Mouse (Mus musculus): ENCODE results near the gene Ppp4r2. TPM values are rescaled to one million over a fixed set of nuclear protein-coding genes. Genes with fewer than 3 reads are reported as not detected.
"Not testable (repeated sequence)": the region's sequence is repeated elsewhere in the genome, so short reads cannot be mapped to it uniquely, and the experiment has no call there.

Gene Ppp4r2
- total RNA-seq, 2 experiments from 2014 or later, result 71.9 to 85.0 TPM

GRCm38 (mm10) chr6:100833811-100834481, 524 bp downstream of the Ppp4r2 start:
- DNase-seq (ENCODE audit: extremely low spot score in 1 of 2, low spot score in 2 of 2), result peak; percentile 52 to 67
- Histone ChIP-seq H3K27ac (peak overlapping the region; percentile 82), H3K4me3 (peak overlapping the region; percentile 94)
- peak; percentile 49 for TF ChIP-seq CTCF (IDR thresholded peaks at IDR 0.05)
- intact Hi-C loops (cut with DNase I), result loop anchor here (2.0 to 10.0 kb wide), 4 partner anchors 102 to 1142 kb away; partner anchors contain the start of genes Gpr27, Gxylt2 and Shq1

- TF ChIP-seq CTCF (IDR thresholded peaks at IDR 0.05), result no peak
- H3K27ac ChIP-seq, result peak overlapping the region; percentile 82; the same call in 1 of the 2 replicates
- intact Hi-C loops (cut with DNase I), result loop anchor here (5.0 to 10.0 kb wide), 3 partner anchors 102 to 1142 kb away; partner anchors contain the start of genes Gpr27 and Gxylt2
- DNase-seq (ENCODE audit: extremely low spot score in 1 of 2, low spot score in 2 of 2), result no peak
- peak overlapping the region; percentile 94 for H3K4me3 ChIP-seq
These were observed 1.2 kb downstream of the Ppp4r2 start for GRCm38 (mm10) chr6:100834489-100835160.

- Histone ChIP-seq H3K4me3 (no peak overlapping the region), H3K27ac (no peak overlapping the region)
- intact Hi-C loops (cut with DNase I), result no loop called here
- DNase-seq (ENCODE audit: extremely low spot score in 1 of 2, low spot score in 2 of 2), result no peak
- no peak for TF ChIP-seq CTCF (IDR thresholded peaks at IDR 0.05)
These were observed 11.6 kb downstream of the Ppp4r2 start for GRCm38 (mm10) chr6:100845058-100845457.

- intact Hi-C loops (cut with DNase I), result no loop called here
- Histone ChIP-seq H3K27ac (no peak overlapping the region), H3K4me3 (no peak overlapping the region)
- DNase-seq (ENCODE audit: extremely low spot score in 1 of 2, low spot score in 2 of 2), result no peak
- no peak for TF ChIP-seq CTCF (IDR thresholded peaks at IDR 0.05)
These were observed 13.8 kb downstream of the Ppp4r2 start for GRCm38 (mm10) chr6:100847264-100847663.

- intact Hi-C loops (cut with DNase I), result no loop called here
- H3K27ac ChIP-seq, result no peak overlapping the region
- H3K4me3 ChIP-seq, result no peak overlapping the region
- TF ChIP-seq CTCF (IDR thresholded peaks at IDR 0.05), result no peak
- no peak for DNase-seq (ENCODE audit: extremely low spot score in 1 of 2, low spot score in 2 of 2)
These were observed 15.4 kb downstream of the Ppp4r2 start for GRCm38 (mm10) chr6:100848682-100849375.

GRCm38 (mm10) chr6:100850671-100851081, 17.3 kb downstream of the Ppp4r2 start:
- DNase-seq (ENCODE audit: extremely low spot score in 1 of 2, low spot score in 2 of 2), result no peak
- intact Hi-C loops (cut with DNase I), result no loop called here
- TF ChIP-seq CTCF (IDR thresholded peaks at IDR 0.05), result no peak
- Histone ChIP-seq H3K4me3 (no peak overlapping the region), H3K27ac (no peak overlapping the region)

GRCm38 (mm10) chr6:100851083-100851482, 17.7 kb downstream of the Ppp4r2 start:
- no peak for DNase-seq (ENCODE audit: extremely low spot score in 1 of 2, low spot score in 2 of 2)
- intact Hi-C loops (cut with DNase I), result no loop called here
- H3K4me3 ChIP-seq, result no peak overlapping the region
- H3K27ac ChIP-seq, result no peak overlapping the region
- no peak for TF ChIP-seq CTCF (IDR thresholded peaks at IDR 0.05)

GRCm38 (mm10) chr6:100865321-100865720, 31.9 kb downstream of the Ppp4r2 start:
- DNase-seq (ENCODE audit: extremely low spot score in 1 of 2, low spot score in 2 of 2), result no peak
- Histone ChIP-seq H3K27ac (no peak overlapping the region), H3K4me3 (no peak overlapping the region)
- intact Hi-C loops (cut with DNase I), result no loop called here
- TF ChIP-seq CTCF (IDR thresholded peaks at IDR 0.05), result no peak

GRCm38 (mm10) chr6:100865788-100866187, 32.4 kb downstream of the Ppp4r2 start:
- DNase-seq (ENCODE audit: extremely low spot score in 1 of 2, low spot score in 2 of 2); H3K27ac ChIP-seq; H3K4me3 ChIP-seq; intact Hi-C loops (cut with DNase I): not testable (repeated sequence)

GRCm38 (mm10) chr6:100866246-100866645, 32.8 kb downstream of the Ppp4r2 start:
- intact Hi-C loops (cut with DNase I); DNase-seq (ENCODE audit: extremely low spot score in 1 of 2, low spot score in 2 of 2); H3K4me3 ChIP-seq; H3K27ac ChIP-seq: not testable (repeated sequence)

- intact Hi-C loops (cut with DNase I), result no loop called here
- DNase-seq (ENCODE audit: extremely low spot score in 1 of 2, low spot score in 2 of 2), result no peak
- Histone ChIP-seq H3K27ac (no peak overlapping the region), H3K4me3 (no peak overlapping the region)
- TF ChIP-seq CTCF (IDR thresholded peaks at IDR 0.05), result no peak
These were observed 35.4 kb downstream of the Ppp4r2 start for GRCm38 (mm10) chr6:100868863-100869262.

- no peak for DNase-seq (ENCODE audit: extremely low spot score in 1 of 2, low spot score in 2 of 2)
- TF ChIP-seq CTCF (IDR thresholded peaks at IDR 0.05), result no peak
- H3K4me3 ChIP-seq, result no peak overlapping the region
- no peak overlapping the region for H3K27ac ChIP-seq
- intact Hi-C loops (cut with DNase I), result no loop called here
These were observed 36.5 kb downstream of the Ppp4r2 start for GRCm38 (mm10) chr6:100869909-100870308.
